Mouse (Mus musculus): ENCODE data around the gene Olfr556. TPM values are rescaled to one million over a fixed set of nuclear protein-coding genes. Genes with fewer than 3 reads are reported as not detected.
"Not testable (repeated sequence)": the region's sequence is repeated elsewhere in the genome, so short reads cannot be mapped to it uniquely, and the experiment has no call there.

The Olfr556 gene
- not detected for total RNA-seq (2021)
- long read RNA-seq, experiment 1: 0 reads
- long read RNA-seq, experiment 2: 0 reads

GRCm38 (mm10) chr7:102664599-102664998 is at the start of gene Olfr556:
Gene Olfr556 (plus strand): TSS chr7:102664899.
- no peak for DNase-seq (ENCODE audit: low spot score)

- no peak for DNase-seq (ENCODE audit: low spot score)
These were observed 46.6 kb upstream of the Olfr556 start, which contains the start of gene Olfr553 for GRCm38 (mm10) chr7:102618118-102618517. Gene Olfr553 (minus strand): TSS chr7:102618218.

GRCm38 (mm10) chr7:102619608-102620007 is 45.1 kb upstream of the Olfr556 start:
- peak; percentile 11 for DNase-seq (ENCODE audit: low spot score)

- not testable (repeated sequence) for DNase-seq (ENCODE audit: low spot score)
These were observed 44.3 kb upstream of the Olfr556 start for GRCm38 (mm10) chr7:102620368-102620767.

GRCm38 (mm10) chr7:102636665-102637064 is 28.0 kb upstream of the Olfr556 start:
- peak; percentile 65 for DNase-seq (ENCODE audit: low spot score)

- DNase-seq (ENCODE audit: low spot score): no peak
These were observed 26.6 kb upstream of the Olfr556 start, which contains the start of gene Olfr554 for GRCm38 (mm10) chr7:102638132-102638531. Gene Olfr554 (plus strand): TSS chr7:102638432.

GRCm38 (mm10) chr7:102644945-102645344 is 19.8 kb upstream of the Olfr556 start:
- DNase-seq (ENCODE audit: low spot score): not testable (repeated sequence)

- DNase-seq (ENCODE audit: low spot score): no peak
These were observed 6.2 kb upstream of the Olfr556 start, which contains the start of gene Olfr555 for GRCm38 (mm10) chr7:102658523-102658922. Gene Olfr555 (plus strand): TSS chr7:102658823.

- no peak for DNase-seq (ENCODE audit: low spot score)
These were observed 679 bp downstream of the Olfr556 start for GRCm38 (mm10) chr7:102665378-102665777.

- DNase-seq (ENCODE audit: low spot score): no peak
These were observed 11.5 kb downstream of the Olfr556 start for GRCm38 (mm10) chr7:102676225-102676624.

- no peak for DNase-seq (ENCODE audit: low spot score)
These were observed 17.2 kb downstream of the Olfr556 start for GRCm38 (mm10) chr7:102681916-102682315.

GRCm38 (mm10) chr7:102686944-102687501 is 22.3 kb downstream of the Olfr556 start, which contains the start of gene Trim68:
Gene Trim68 (minus strand): TSS chr7:102687327.
- DNase-seq (ENCODE audit: low spot score): peak; percentile 90

- peak; percentile 9 for DNase-seq (ENCODE audit: low spot score)
These were observed 30.8 kb downstream of the Olfr556 start, which contains the start of gene Olfr557 for GRCm38 (mm10) chr7:102695358-102696125. Gene Olfr557 (plus strand): TSS chr7:102695910.

- no peak for DNase-seq (ENCODE audit: low spot score)
These were observed 33.8 kb downstream of the Olfr556 start for GRCm38 (mm10) chr7:102698461-102698860.

- no peak for DNase-seq (ENCODE audit: low spot score)
These were observed 37.2 kb downstream of the Olfr556 start, which contains the start of gene Olfr558 for GRCm38 (mm10) chr7:102701915-102702314. Gene Olfr558 (plus strand): TSS chr7:102702215.

GRCm38 (mm10) chr7:102718970-102719369 is 54.3 kb downstream of the Olfr556 start, which contains the start of gene Olfr33:
Gene Olfr33 (minus strand): TSS chr7:102719070.
- no peak for DNase-seq (ENCODE audit: low spot score)

Other genes starting within 250 kb of the Olfr556 start
- gene Rrm1, start 223.2 kb upstream of the Olfr556 start, total RNA-seq (2021): 10 to 100 TPM; 18.1 to 20.5 TPM
- not detected for gene Olfr543, start 183.2 kb upstream of the Olfr556 start, total RNA-seq (2021)
- not detected for gene Olfr544, start 176.6 kb upstream of the Olfr556 start, total RNA-seq (2021)
- not detected for gene Olfr545, start 165.3 kb upstream of the Olfr556 start, total RNA-seq (2021)
- not detected for gene Olfr547, start 130.2 kb upstream of the Olfr556 start, total RNA-seq (2021)
- gene Olfr548-ps1, start 124.0 kb upstream of the Olfr556 start, total RNA-seq (2021): not detected
- not detected for gene Olfr549, start 115.0 kb upstream of the Olfr556 start, total RNA-seq (2021)
- gene Trim21, start 99.4 kb upstream of the Olfr556 start, total RNA-seq (2021): 1 to 10 TPM; 1.7 to 3.2 TPM
- under 1 TPM in 1 of 2 experiments, not detected in 1; 0.16 TPM for gene Olfr550, start 93.5 kb upstream of the Olfr556 start, total RNA-seq (2021)
- not detected for gene Olfr551, start 73.0 kb upstream of the Olfr556 start, total RNA-seq (2021)
- under 1 TPM; 0.09 to 0.17 TPM for gene Olfr552, start 67.1 kb upstream of the Olfr556 start, total RNA-seq (2021)
- gene Olfr553, start 46.7 kb upstream of the Olfr556 start, total RNA-seq (2021): not detected
- not detected for gene Olfr554, start 26.5 kb upstream of the Olfr556 start, total RNA-seq (2021)
- gene Olfr555, start 6.1 kb upstream of the Olfr556 start, total RNA-seq (2021): not detected
- gene Trim68, start 22.4 kb downstream of the Olfr556 start, total RNA-seq (2021): 1 to 10 TPM; 3.8 to 4.5 TPM
- gene Olfr557, start 31.0 kb downstream of the Olfr556 start, total RNA-seq (2021): not detected
- 1 to 10 TPM in 1 of 2 experiments, under 1 TPM in 1; 0.91 to 1.3 TPM for gene Olfr558, start 37.3 kb downstream of the Olfr556 start, total RNA-seq (2021)
- gene Olfr33, start 54.2 kb downstream of the Olfr556 start, total RNA-seq (2021): not detected
- gene Olfr559, start 62.6 kb downstream of the Olfr556 start, total RNA-seq (2021): not detected
- not detected for gene Olfr560, start 94.5 kb downstream of the Olfr556 start, total RNA-seq (2021)
- gene Olfr78, start 94.6 kb downstream of the Olfr556 start, total RNA-seq (2021): under 1 TPM; 0.21 to 0.40 TPM
- gene Olfr561, start 106.3 kb downstream of the Olfr556 start, total RNA-seq (2021): not detected
- gene Olfr564, start 138.6 kb downstream of the Olfr556 start, total RNA-seq (2021): not detected
- gene Olfr566, start 193.9 kb downstream of the Olfr556 start, total RNA-seq (2021): not detected
- not detected for gene Olfr568, start 212.2 kb downstream of the Olfr556 start, total RNA-seq (2021)
- not detected for gene Olfr569, start 226.0 kb downstream of the Olfr556 start, total RNA-seq (2021)
- not detected for gene Olfr570, start 229.7 kb downstream of the Olfr556 start, total RNA-seq (2021)